Mouse (Mus musculus): ENCODE measurements around the gene Acat1.
A peak's percentile ranks its signal among the peaks of the same experiment; 100 is the strongest.

Acat1 gene

GRCm38 (mm10) chr9:53535416-53536320, 74.5 kb downstream of the Acat1 start:
- peak; percentile 12 to 58 for DNase-seq (ENCODE audit: low spot score in 2 of 2)
